Mouse (Mus musculus): ENCODE data around the gene Tiam1.

Tiam1 gene

DNA sequence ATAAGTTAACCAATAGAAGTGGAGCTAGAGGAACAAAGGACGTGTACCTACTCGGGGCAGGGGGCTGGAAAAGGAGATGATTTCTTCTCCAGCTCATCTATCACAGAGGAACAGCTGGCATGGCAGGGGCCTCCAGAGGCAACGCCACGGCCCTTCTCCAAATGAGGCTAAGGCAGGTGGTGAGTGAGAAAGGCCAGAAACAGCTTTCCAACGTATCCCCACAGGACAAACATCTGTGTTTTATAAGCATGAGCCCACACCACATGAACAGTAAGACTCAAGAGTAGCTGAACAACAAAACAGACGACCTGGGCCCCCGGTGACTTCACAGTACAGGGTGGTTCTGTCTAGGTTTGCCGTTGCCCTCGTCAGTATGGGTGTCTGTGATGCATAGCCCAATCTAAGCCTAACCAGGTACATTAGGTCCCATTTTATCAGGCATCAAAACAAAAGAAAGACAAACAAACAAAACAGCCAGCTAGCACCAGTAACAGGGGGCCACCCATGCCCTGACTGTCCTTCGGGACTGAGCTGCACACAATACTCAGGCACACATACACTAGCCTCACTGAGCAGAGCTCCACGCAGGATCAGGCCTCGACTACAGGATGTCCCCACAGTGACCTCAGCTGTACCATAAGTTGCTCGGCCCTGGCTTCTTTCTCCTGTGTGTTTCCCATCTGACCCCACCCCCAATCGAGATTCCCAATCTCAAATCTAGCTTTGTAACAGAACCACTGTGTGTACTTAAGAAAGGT, 260.9 kb downstream of the Tiam1 start:
- no peak for DNase-seq (ENCODE audit: low spot score)

GRCm38 (mm10) chr16:89877206-89877605, 266.4 kb downstream of the Tiam1 start:
- DNase-seq (ENCODE audit: low spot score): no peak

- no peak for DNase-seq (ENCODE audit: low spot score)
These were observed 267.5 kb downstream of the Tiam1 start for GRCm38 (mm10) chr16:89876079-89876478.

DNA sequence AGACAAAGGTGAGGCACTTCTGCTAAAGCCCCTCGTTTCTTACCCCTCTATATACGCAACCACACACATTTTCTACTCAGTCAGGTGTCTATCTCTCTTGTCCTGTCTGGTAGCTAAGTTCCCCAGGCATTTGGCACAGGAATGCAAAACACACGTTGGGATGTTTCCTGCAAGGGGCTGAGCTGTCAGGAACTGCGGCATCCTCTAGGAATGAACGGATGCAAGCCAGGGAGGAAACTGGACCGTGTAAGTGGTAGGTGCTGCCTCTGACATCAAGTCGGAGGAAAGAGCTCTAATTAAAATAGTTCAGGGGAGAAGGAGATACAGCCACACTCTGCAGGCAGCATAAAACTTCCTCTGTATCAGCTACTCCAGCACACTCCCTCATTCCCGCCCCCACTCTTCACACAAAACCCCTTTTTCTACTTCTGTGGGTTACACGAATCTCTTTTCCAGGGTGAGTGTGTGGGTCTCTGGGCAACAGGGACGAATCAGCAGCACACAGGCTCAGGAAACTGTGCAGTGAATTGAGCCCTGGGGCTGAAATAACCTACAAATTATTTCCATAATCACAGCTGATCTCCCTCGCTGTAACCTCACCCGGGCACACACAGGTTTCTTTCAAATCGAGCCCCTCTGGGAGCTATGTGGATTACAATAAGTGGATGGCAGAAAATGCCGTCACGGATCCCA, 269.4 kb downstream of the Tiam1 start:
- no peak for DNase-seq (ENCODE audit: low spot score)

DNA sequence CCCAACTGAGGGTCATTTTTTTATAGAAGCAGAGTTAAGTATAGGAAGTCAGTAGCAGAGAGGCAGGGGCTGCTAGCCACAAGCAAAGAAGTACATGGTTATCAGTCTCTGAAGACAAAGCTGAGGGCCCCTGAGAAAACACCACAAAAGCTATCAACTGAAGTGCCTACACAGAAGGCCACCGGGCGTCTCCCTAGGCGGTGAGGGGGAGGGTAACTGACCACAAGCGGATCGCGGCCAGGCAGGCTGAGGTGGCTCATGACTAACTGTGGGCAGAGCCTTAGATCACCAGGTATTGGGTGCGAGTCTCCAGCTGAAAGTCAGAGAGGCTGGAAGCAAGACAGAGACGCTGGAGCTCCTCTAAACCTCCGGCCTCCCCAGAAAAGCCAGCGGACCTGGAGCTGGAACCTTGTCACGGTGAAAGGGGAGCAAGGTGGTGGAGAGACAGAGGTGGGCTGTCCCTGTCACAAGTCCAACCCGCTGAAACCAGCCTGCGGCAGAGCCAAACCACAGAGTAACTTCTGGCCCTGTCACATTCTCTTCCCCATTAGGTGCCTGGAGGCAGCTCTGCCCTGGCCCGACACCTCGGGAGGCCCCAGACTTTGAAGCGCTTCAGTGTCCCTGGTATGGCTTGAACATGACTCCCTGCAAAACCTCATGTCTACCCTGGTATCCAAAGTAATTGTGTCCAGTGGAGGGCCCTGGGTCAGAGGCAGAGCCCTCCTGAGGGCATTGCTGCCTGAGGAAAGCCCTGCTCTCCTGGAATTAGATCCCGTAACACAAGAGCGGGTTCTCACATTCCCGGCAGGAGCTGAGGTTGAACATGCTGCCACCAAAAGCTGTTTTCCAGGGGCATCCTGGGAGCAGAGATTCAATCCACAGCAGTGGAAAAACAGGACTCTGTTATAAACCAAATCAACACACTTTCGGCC, 271.3 kb downstream of the Tiam1 start:
- DNase-seq (ENCODE audit: low spot score): no peak

DNA sequence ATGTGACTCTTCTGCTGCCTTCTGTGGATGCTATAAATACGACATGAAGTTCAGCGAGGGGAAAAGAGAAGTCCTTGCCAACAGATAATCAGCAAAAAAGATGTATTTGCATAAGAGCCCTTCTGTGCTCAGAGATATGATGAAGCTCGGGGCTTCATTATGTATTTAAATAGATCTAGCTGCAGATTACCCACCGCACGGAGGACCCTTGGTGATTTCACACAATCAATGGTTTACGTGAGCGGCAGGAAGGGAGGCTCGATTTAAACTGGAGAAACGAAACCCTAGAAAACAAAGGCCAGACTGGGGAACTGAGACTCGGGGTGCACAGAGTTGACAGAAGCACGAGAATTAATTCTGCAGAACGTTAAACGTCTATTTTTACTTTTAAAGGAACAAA, 272.2 kb downstream of the Tiam1 start:
- no peak for DNase-seq (ENCODE audit: low spot score)

- DNase-seq (ENCODE audit: low spot score): no peak
These were observed 273.5 kb downstream of the Tiam1 start for GRCm38 (mm10) chr16:89870059-89870458.

DNA sequence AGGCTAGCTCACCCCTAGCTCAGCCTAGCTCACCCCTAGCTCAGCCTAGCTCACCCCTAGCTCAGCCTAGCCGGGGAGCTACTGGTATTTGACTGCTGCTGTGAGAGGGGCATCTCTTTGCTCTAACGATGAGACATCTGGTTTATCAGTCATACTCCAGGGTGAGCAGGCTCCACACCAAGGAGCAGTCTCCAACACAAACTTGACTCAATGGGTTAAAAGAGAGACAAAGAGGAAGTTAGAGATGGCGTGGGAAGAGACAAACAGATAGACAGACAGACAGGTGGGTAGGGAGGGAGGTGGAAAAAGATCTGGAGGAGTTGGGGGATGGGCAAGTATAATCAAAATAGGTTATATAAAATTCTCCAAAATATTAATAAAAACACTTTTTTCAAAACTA, 275.1 kb downstream of the Tiam1 start:
- no peak for DNase-seq (ENCODE audit: low spot score)

DNA sequence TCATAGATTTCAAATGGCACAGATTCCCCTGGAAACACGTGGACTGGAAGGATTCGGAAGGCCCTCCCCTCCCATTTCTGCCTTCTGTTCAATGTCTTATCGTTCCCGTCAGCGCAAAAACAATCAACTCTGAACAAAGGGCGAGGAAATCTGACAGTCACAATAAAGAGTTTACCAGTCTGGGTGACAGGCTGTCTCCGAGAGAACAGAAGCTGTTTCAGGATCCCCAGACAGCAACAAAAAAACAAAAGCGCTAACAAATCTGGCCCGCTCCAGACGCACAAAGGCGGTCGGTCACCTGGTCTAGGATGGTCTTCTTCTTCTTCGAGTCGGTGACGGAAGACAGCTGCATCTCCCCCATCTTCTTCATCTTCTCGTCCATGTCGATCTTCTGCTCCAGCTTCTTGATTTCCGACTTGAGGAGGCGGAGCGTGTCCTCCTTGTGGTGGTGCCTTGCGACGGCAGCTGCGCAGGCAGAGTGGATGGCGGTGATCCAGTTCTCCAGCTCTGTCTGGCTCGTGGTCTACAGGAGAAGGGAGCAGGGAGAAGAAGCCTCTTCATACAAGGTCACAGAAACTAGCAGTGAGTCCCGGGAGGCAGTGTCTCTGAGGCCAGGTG, 276.2 kb downstream of the Tiam1 start:
- no peak for DNase-seq (ENCODE audit: low spot score)

- no peak for DNase-seq (ENCODE audit: low spot score)
These were observed 278.4 kb downstream of the Tiam1 start for GRCm38 (mm10) chr16:89865136-89865535.

- no peak for DNase-seq (ENCODE audit: low spot score)
These were observed 278.9 kb downstream of the Tiam1 start for GRCm38 (mm10) chr16:89864710-89865109.

DNA sequence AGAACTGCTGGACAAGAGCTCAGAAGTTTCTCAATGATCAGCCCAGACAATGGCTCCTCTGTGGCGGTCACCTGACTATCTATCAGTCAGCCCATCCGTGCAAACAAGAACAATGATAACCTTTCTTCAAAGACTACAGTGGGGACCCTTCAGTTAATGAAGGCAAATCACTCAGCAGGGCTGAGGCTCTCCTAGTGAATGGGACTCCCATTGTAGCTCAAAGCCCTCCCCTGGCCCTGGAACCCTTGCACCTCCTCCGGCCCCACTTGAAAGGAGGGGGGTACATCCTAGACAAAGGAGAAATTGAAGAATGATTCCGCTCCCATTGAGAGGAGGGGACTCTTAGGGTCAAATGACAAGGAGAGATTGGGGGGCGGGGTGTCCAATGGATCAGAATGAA, 280.3 kb downstream of the Tiam1 start:
- no peak for DNase-seq (ENCODE audit: low spot score)

DNA sequence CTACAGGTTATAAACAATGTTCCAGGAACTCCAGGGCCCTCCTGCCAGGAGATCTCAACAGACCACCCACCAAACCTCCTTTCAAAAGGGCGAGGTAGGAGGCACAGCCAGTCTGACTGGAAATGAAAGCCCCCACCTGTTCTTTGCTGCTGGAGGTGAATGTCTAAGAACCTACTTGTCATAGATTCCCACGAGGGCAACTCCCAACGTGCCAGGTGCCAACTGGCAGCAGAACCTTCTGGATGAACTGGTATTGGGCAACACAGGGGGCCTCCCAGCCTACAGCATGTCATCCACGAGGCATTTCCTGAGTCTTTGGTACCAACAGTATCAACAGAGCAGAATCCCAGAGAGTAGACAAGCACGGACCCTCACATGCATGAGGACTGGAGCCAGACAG, 282.0 kb downstream of the Tiam1 start:
- DNase-seq (ENCODE audit: low spot score): no peak

- no peak for DNase-seq (ENCODE audit: low spot score)
These were observed 282.9 kb downstream of the Tiam1 start for GRCm38 (mm10) chr16:89860708-89861107.

DNA sequence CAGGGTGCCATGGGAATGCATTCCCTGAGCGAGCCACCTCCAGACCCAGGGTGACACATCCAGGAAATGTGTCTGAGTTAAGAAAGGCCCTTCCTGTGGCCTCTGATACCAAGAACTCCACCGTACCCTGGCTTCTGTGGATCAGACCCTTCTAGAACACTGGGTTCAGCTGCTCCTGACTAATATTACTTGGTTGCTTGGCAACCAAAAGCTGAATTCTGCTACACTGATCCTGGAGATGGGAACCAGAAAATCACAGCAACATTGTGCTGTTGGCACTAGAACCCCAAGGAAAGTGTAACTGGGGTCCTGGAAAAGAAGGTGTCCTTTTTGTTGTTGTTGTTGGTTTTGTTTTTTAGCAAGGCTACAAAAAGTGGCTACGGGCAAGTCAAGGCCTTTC, 285.9 kb downstream of the Tiam1 start:
- no peak for DNase-seq (ENCODE audit: low spot score)

- DNase-seq (ENCODE audit: low spot score): no peak
These were observed 288.8 kb downstream of the Tiam1 start for GRCm38 (mm10) chr16:89854731-89855130.

DNA sequence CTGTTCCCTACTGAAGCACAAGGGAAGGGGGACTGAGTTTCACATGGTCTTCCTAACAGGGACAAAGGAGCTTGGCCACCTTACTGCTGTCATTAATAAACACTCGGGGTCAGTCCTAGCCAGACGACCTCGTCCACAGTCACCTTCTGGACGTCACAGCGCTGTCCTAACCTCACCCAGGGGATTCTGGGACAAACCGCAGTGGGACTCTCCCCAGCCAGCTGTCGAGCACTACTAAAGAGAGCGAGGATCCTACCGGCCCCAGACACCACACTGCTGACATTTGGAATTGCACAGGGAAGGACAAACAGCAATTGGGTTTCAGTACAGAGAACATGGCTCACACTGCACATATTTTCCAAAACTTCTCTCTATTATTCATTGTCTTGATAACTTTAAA, 292.2 kb downstream of the Tiam1 start:
- DNase-seq (ENCODE audit: low spot score): no peak

DNA sequence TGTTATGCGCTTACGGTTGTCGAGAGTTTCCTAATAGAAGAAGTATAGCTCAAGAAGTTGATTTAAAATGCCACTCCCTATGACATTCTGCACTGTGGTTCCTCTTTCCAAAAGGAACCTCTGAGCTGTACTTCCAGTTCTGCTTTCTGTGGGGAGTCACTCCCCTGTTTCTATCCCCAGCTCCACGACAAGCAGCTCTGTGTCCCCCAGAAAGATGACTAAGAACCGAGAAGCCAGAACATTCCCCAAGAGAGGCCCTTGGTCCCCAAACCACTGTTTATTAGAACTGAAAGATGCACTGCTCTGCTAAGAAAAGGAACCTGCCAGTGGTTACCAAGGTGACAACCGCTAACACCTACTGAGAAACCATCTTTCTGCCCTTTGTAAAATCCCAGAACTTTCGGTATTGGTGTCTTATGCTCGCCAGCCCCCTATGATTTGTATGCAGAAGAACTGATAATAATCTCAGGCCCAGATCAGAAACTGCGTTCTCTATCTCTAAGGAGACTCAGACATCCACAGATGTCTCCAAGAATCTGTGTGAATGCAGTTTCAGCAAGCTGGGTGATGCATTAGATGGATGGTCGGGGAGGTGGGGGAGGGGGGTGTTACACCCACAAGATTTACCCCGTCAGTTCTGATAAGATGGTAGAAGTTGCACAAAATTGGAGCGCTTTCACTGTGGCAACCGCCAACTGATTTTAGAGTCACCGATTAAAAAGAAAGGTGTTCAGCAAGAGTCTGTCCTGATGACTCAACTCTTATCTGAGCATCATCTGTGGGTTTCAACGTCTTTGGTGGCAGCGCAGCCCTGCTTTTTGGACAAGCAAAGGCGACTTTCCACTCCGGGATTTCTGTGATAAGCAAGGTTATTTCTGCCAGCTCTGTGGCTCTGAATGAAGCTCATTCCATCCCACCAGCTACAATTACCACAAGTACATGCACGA, 294.6 kb downstream of the Tiam1 start:
- DNase-seq (ENCODE audit: low spot score): no peak

DNA sequence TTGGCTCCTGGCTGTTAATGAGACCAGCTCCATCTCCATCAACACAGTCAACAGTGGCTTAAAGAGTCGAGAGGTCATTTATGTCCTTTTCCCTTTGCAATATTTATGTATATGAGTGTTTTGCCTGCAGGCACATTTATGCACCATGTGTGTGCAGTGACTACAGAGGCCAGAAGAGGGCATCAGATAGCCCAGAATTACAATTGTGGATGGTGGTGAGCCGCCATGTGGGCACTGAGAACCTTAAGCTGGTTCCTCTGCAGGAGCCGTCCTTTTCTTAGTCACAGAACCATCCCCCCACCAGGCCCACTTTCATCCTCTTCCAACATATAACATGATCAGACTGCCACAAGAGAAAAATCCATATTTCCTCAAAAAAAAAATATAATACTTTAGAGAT, 295.4 kb downstream of the Tiam1 start:
- no peak for DNase-seq (ENCODE audit: low spot score)

GRCm38 (mm10) chr16:89845461-89845860, 298.1 kb downstream of the Tiam1 start:
- no peak for DNase-seq (ENCODE audit: low spot score)

- peak; percentile 58 for DNase-seq (ENCODE audit: low spot score)
These were observed 299.0 kb downstream of the Tiam1 start for GRCm38 (mm10) chr16:89844580-89844979.
